Mouse (Mus musculus) left cerebral cortex, postnatal 4 days (tissue): ENCODE results near the gene Gtpbp6. TPM values are rescaled to one million over a fixed set of nuclear protein-coding genes. Genes with fewer than 3 reads are reported as not detected.
"Not testable (repeated sequence)": the region's sequence is repeated elsewhere in the genome, so short reads cannot be mapped to it uniquely, and the experiment has no call there.

ENCODE experiments used
- DNase-seq: peaks from one replicate; pipeline ENCODE4 v3.0.0-alpha.2; 2022
- intact Hi-C: fragments of 180-260 bp; cut with DNase I; formaldehyde crosslinking; loops from one replicate; pipeline ENCODE4 v1.15.1; 2025
- total RNA-seq, 2 experiments: library from RNA; stranded (reverse); gene quantifications; 2 replicates each; pipeline ENCODE4 v1.2.3; 2021

The Gtpbp6 gene
- total RNA-seq, 2 experiments from 2014 or later, result 92.2 to 94.7 TPM

- intact Hi-C loops, result no loop called here
- DNase-seq, result peak; percentile 65
These were observed 6.2 kb downstream of the Gtpbp6 start for GRCm38 (mm10) chr5:110101716-110102347.

GRCm38 (mm10) chr5:110100921-110101631, 6.9 kb downstream of the Gtpbp6 start:
- intact Hi-C loops, result no loop called here
- DNase-seq, result peak; percentile 50

GRCm38 (mm10) chr5:110099656-110100580, 8.1 kb downstream of the Gtpbp6 start, which contains the start of gene Plcxd1:
TSS of gene Plcxd1 (plus strand) at chr5:110099969.
- DNase-seq, result no peak
- intact Hi-C loops, result no loop called here

- no peak for DNase-seq
- intact Hi-C loops, result no loop called here
These were observed 9.0 kb downstream of the Gtpbp6 start for GRCm38 (mm10) chr5:110098991-110099477.

- no peak for DNase-seq
- intact Hi-C loops, result no loop called here
These were observed 13.2 kb downstream of the Gtpbp6 start for GRCm38 (mm10) chr5:110094847-110095213.

GRCm38 (mm10) chr5:110094030-110094846, 13.8 kb downstream of the Gtpbp6 start, which contains the start of gene Gm35315:
TSS of gene Gm35315 (minus strand) at chr5:110094420.
- intact Hi-C loops, result no loop called here
- peak; percentile 85 for DNase-seq

- intact Hi-C loops, result no loop called here
- DNase-seq, result no peak
These were observed 16.5 kb downstream of the Gtpbp6 start for GRCm38 (mm10) chr5:110091546-110091945.

GRCm38 (mm10) chr5:110086161-110086866, 21.7 kb downstream of the Gtpbp6 start:
- DNase-seq, result no peak
- intact Hi-C loops, result no loop called here

GRCm38 (mm10) chr5:110082961-110083360, 25.0 kb downstream of the Gtpbp6 start:
- intact Hi-C loops, result no loop called here
- DNase-seq, result no peak

GRCm38 (mm10) chr5:110072413-110072812, 35.6 kb downstream of the Gtpbp6 start, which contains the start of gene Gm17655:
TSS of gene Gm17655 (minus strand) at chr5:110072513.
- intact Hi-C loops, result not testable (repeated sequence)

GRCm38 (mm10) chr5:110057637-110058408, 50.2 kb downstream of the Gtpbp6 start:
- peak; percentile 76 for DNase-seq
- intact Hi-C loops, result no loop called here

More at GRCm38 (mm10) chr5:110072413-110072812, 35.6 kb downstream of the Gtpbp6 start, which contains the start of gene Gm17655:
- not testable (repeated sequence) for DNase-seq

Other genes starting within 250 kb of the Gtpbp6 start
- gene Gm15446, start 184.8 kb downstream of the Gtpbp6 start, total RNA-seq, result 10 to 100 TPM; 45.0 to 46.0 TPM
- 10 to 100 TPM; 59.9 to 76.3 TPM for gene Zfp932, start 111.7 kb downstream of the Gtpbp6 start, total RNA-seq
- gene Gm17655, start 35.7 kb downstream of the Gtpbp6 start, total RNA-seq, result 1 to 10 TPM; 7.0 to 9.2 TPM
- gene Gm35315, start 13.8 kb downstream of the Gtpbp6 start, total RNA-seq, result under 1 TPM; 0.54 to 0.98 TPM
- gene Plcxd1, start 8.2 kb downstream of the Gtpbp6 start, total RNA-seq, result 1 to 10 TPM; 2.6 to 3.6 TPM
- 10 to 100 TPM; 20.5 to 21.7 TPM for gene Zfp605, start 1.9 kb upstream of the Gtpbp6 start, total RNA-seq
- 10 to 100 TPM; 86.1 to 92.9 TPM for gene Chfr, start 27.6 kb upstream of the Gtpbp6 start, total RNA-seq
- gene Golga3, start 68.5 kb upstream of the Gtpbp6 start, total RNA-seq, result 10 to 100 TPM; 50.4 to 52.3 TPM
- gene Ankle2, start 122.8 kb upstream of the Gtpbp6 start, total RNA-seq, result 10 to 100 TPM; 34.2 to 38.6 TPM
- 10 to 100 TPM; 66.5 to 66.9 TPM for gene Pgam5, start 161.7 kb upstream of the Gtpbp6 start, total RNA-seq
- 1 to 10 TPM; 5.9 to 7.0 TPM for gene Pxmp2, start 178.0 kb upstream of the Gtpbp6 start, total RNA-seq
- 1 to 10 TPM; 8.0 to 9.1 TPM for gene Pole, start 178.1 kb upstream of the Gtpbp6 start, total RNA-seq
- gene P2rx2, start 235.0 kb upstream of the Gtpbp6 start, total RNA-seq, result 10 to 100 TPM; 12.5 to 15.0 TPM
- gene Lrcol1, start 236.5 kb upstream of the Gtpbp6 start, total RNA-seq, result not detected